Mouse (Mus musculus): Measurements from ENCODE around the gene Tmem59l. TPM values are rescaled to one million over a fixed set of nuclear protein-coding genes. Genes with fewer than 3 reads are reported as not detected.
A peak's percentile ranks its signal among the peaks of the same experiment; 100 is the strongest.

The Tmem59l gene
- polyA plus RNA-seq, 1 experiment = 0.44 TPM

DNA sequence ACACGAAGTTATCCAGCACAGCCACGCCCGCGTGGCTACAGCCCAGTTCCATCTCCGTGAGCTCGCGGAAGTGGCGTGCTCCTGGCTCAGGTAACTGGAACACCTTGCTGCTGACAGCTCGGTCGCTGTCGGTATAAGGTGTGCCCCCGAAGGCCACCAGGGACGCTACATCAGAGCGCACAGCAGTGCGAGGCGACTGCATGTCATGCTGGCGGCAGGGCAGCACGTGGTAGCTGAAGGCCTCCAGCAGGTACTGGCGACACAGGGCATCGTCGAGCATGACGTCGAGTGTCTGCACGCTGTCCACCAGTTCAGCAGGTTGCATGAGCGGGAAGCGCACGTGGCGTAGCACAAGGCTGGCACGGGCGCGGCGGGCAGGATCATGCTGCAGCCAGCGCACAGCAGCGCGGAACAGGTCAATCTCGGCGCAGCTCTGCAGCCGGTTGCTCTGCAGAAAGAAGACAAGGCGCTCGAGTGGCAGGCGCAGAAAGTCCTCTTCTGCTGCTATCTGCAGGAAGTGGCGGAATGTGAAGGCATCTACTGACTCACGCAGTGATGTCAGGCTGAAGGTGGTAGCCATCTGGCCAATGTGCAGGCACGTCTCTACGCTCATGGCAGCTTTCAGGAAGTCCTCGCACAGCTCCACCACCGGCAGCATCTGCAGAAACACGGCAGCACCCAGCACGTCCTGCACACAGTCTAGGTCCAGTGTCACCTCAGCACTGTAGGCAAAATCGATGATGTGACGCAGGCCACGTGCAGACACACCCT lies 34.8 kb downstream of the Tmem59l start:
- DNase-seq = no peak
- no peaks in the 10 kb centered on the region for H3K27me3 ChIP-seq (replicated peaks; ENCODE audit: control insufficient read depth, insufficient read depth, low read length)
- no peak overlapping the region for H3K4me3 ChIP-seq (ENCODE audit: insufficient read depth, low read depth, low read length)
- H3K4me1 ChIP-seq (ENCODE audit: control insufficient read depth, insufficient read depth, low read length) = no peaks in the 10 kb centered on the region
- 82% methylated on average over 52 of the region's 52 CpGs for WGBS
- H3K27ac ChIP-seq (ENCODE audit: insufficient read depth, low read depth, low read length) = no peak overlapping the region
- no peaks in the 10 kb centered on the region for H3K36me3 ChIP-seq (ENCODE audit: control insufficient read depth, insufficient read depth, low read length)
- TF ChIP-seq CTCF (conservative IDR thresholded peaks at IDR 0.05; ENCODE audit: insufficient read depth, insufficient read length, low read depth, low read length) (no peak), POLR2A (IDR thresholded peaks at IDR 0.05; ENCODE audit: low read depth, low read length) (no peak)

DNA sequence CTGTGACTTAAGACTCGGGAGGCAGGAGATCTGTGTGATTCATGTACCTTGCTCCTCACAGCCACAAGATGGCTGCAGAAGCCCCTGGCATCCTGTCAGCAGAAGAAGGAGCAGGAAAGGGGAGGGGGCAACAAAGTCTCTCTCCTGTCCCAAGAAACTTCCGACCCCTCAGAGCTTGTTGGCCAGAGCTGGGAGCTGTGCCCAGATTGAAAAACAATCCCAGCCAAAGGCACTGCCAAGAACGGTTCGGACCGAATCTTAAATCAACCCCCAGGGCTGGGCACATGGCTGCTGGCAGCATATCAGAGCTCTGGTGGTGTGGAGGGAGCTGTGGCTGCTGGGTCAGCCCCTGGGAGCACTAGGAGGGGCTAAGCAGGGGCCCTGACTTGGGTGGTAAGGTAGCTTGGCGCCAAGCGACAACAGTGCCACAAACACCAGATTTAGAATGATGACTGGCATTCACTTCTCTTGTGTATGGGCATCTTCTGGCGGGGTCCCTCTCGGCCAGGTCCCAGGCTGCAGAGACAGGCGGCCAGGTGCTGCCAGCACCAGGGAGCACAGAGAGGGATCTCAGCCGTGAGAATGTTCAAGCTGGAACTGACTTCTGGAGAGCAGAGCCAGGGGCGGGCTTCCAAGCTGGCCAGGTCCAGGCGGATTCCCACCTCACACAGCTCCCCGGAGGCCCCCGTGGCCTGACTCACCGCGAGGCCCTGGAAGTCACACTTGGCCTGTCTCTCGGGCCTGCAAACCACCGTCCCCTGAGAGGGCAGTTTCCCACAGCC lies 39.3 kb downstream of the Tmem59l start:
- H3K4me1 ChIP-seq (ENCODE audit: control insufficient read depth, insufficient read depth, low read length) = no peaks in the 10 kb centered on the region
- TF ChIP-seq POLR2A (IDR thresholded peaks at IDR 0.05; ENCODE audit: low read depth, low read length) = no peak
- TF ChIP-seq CTCF (conservative IDR thresholded peaks at IDR 0.05; ENCODE audit: insufficient read depth, insufficient read length, low read depth, low read length) = no peak
- H3K4me3 ChIP-seq (ENCODE audit: insufficient read depth, low read depth, low read length) = no peak overlapping the region
- DNase-seq = peak; percentile 26
- H3K27ac ChIP-seq (ENCODE audit: insufficient read depth, low read depth, low read length) = no peak overlapping the region
- H3K27me3 ChIP-seq (replicated peaks; ENCODE audit: control insufficient read depth, insufficient read depth, low read length) = no peaks in the 10 kb centered on the region
- 42% methylated on average over 19 of the region's 19 CpGs for WGBS
- no peaks in the 10 kb centered on the region for H3K36me3 ChIP-seq (ENCODE audit: control insufficient read depth, insufficient read depth, low read length)

DNA sequence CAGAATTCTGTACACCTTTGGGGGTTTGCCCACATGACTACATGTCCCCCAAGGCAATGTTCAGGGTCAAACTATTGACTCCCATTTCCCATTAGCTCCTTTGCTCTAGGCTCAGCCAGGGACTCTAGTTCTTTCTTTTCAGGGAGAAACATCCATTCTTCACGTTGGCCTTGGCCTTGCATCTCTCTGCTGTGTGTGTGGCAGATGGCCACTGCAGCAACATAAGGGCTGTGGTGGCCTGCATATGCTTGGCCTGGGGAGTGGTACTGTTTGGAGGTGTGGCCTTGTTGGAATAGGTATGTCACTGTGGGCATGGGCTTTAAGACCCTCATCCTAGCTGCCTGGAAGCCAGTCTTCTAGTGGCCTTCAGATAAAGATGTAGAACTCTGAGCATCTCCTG lies 41.2 kb downstream of the Tmem59l start:
- no peak for DNase-seq
- 56% methylated on average over 1 of the region's 1 CpGs for WGBS
- H3K27ac ChIP-seq (ENCODE audit: insufficient read depth, low read depth, low read length) = no peak overlapping the region
- H3K27me3 ChIP-seq (replicated peaks; ENCODE audit: control insufficient read depth, insufficient read depth, low read length) = no peaks in the 10 kb centered on the region
- TF ChIP-seq CTCF (conservative IDR thresholded peaks at IDR 0.05; ENCODE audit: insufficient read depth, insufficient read length, low read depth, low read length) (no peak), POLR2A (IDR thresholded peaks at IDR 0.05; ENCODE audit: low read depth, low read length) (no peak)
- H3K36me3 ChIP-seq (ENCODE audit: control insufficient read depth, insufficient read depth, low read length) = no peaks in the 10 kb centered on the region
- H3K4me3 ChIP-seq (ENCODE audit: insufficient read depth, low read depth, low read length) = no peak overlapping the region
- no peaks in the 10 kb centered on the region for H3K4me1 ChIP-seq (ENCODE audit: control insufficient read depth, insufficient read depth, low read length)

DNA sequence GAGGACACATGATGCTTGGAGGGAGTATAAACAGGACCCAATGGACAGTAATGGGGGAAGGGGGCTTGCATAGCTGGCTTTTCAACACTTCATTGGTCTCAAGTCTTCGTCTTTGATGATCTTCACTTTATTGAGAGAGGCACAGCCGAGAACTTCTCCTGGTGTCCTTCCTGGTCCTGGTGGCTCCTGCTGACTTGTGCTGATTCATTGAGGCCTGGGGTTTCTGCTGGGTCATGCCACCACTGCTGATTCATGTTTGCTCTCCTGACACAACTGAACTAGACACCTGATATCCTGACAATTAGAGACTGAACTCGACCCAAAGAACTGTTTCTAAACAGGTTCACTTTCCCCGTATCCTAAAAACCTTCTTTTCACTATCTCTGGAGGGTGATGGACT lies 43.8 kb downstream of the Tmem59l start:
- Histone ChIP-seq H3K4me3 (ENCODE audit: insufficient read depth, low read depth, low read length) (no peak overlapping the region), H3K36me3 (ENCODE audit: control insufficient read depth, insufficient read depth, low read length) (no peaks in the 10 kb centered on the region), H3K27me3 (replicated peaks; ENCODE audit: control insufficient read depth, insufficient read depth, low read length) (no peaks in the 10 kb centered on the region), H3K27ac (ENCODE audit: insufficient read depth, low read depth, low read length) (no peak overlapping the region), H3K4me1 (ENCODE audit: control insufficient read depth, insufficient read depth, low read length) (peaks cover 6% of the 10 kb centered on the region; the same call in 1 of the 2 replicates)
- 58% methylated on average over 4 of the region's 4 CpGs for whole genome bisulfite sequencing
- TF ChIP-seq CTCF (conservative IDR thresholded peaks at IDR 0.05; ENCODE audit: insufficient read depth, insufficient read length, low read depth, low read length) (no peak), POLR2A (IDR thresholded peaks at IDR 0.05; ENCODE audit: low read depth, low read length) (no peak)
- DNase-seq = no peak

DNA sequence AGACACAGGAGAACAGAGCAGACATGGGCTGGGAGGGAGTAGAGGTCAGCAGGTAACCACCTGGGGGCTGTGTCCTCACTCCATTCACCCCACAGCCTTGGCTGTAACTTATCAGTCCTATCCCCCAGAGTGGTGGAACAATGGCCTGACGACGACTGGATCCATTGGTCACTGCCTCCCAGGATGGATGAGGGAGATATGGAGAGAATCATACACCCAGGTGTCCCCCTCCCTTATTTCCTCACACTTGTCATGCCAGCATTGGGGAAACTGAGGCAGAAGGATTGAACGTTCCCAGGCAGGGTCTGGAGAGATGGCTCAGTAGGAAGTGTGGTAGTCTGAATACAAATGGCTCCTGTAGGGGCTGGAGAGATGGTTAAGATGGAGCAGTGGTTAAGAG lies 45.6 kb downstream of the Tmem59l start:
- Histone ChIP-seq H3K27ac (ENCODE audit: insufficient read depth, low read depth, low read length) (no peak overlapping the region), H3K4me3 (ENCODE audit: insufficient read depth, low read depth, low read length) (no peak overlapping the region), H3K27me3 (replicated peaks; ENCODE audit: control insufficient read depth, insufficient read depth, low read length) (no peaks in the 10 kb centered on the region), H3K4me1 (ENCODE audit: control insufficient read depth, insufficient read depth, low read length) (peaks cover 6% of the 10 kb centered on the region; the same call in 1 of the 2 replicates), H3K36me3 (ENCODE audit: control insufficient read depth, insufficient read depth, low read length) (no peaks in the 10 kb centered on the region)
- TF ChIP-seq POLR2A (IDR thresholded peaks at IDR 0.05; ENCODE audit: low read depth, low read length) (no peak), CTCF (conservative IDR thresholded peaks at IDR 0.05; ENCODE audit: insufficient read depth, insufficient read length, low read depth, low read length) (no peak)
- 75% methylated on average over 3 of the region's 3 CpGs for WGBS
- DNase-seq = no peak

DNA sequence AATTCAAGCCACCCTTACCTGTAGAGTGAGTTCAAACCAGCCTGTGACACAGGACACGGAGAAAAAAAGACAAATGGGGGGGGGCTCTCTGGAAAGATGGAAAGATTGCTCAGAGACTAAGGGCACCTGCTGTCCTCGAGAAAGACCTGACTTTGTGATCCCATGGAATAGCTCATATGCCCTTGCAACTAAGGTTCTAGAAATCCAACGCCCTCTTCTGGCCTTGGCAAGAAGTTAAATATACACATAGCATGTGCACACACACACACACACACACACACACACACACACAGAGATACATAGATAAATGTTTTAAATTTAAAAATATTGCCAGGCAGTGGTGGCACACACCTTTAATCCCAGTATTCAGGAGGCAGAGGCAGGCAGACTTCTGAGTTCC lies 46.9 kb downstream of the Tmem59l start:
- 49% methylated on average over 3 of the region's 3 CpGs for WGBS
- no peak overlapping the region for H3K4me3 ChIP-seq (ENCODE audit: insufficient read depth, low read depth, low read length)
- TF ChIP-seq CTCF (conservative IDR thresholded peaks at IDR 0.05; ENCODE audit: insufficient read depth, insufficient read length, low read depth, low read length) (no peak), POLR2A (IDR thresholded peaks at IDR 0.05; ENCODE audit: low read depth, low read length) (no peak)
- no peak for DNase-seq
- H3K4me1 ChIP-seq (ENCODE audit: control insufficient read depth, insufficient read depth, low read length) = peaks cover 6% of the 10 kb centered on the region; the same call in 1 of the 2 replicates
- H3K27me3 ChIP-seq (replicated peaks; ENCODE audit: control insufficient read depth, insufficient read depth, low read length) = no peaks in the 10 kb centered on the region
- no peak overlapping the region for H3K27ac ChIP-seq (ENCODE audit: insufficient read depth, low read depth, low read length)
- no peaks in the 10 kb centered on the region for H3K36me3 ChIP-seq (ENCODE audit: control insufficient read depth, insufficient read depth, low read length)

DNA sequence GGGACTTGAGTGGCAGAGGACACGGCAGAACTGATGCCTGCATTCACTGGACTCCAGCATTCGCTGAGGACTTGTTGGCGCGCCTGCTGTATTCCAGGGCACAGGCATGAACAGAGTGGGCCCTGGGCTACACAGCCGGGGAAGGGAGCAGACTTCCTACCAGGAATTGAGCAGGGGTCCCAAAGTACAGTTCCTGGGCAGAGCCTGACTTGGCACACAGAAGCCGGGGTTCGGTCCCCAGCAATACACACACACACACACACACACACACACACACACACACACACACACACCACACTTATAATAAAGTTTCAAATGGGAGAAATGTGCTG lies 47.3 kb downstream of the Tmem59l start:
- no peak for DNase-seq
- Histone ChIP-seq H3K27me3 (replicated peaks; ENCODE audit: control insufficient read depth, insufficient read depth, low read length) (no peaks in the 10 kb centered on the region), H3K4me3 (ENCODE audit: insufficient read depth, low read depth, low read length) (peak overlapping the region; percentile 43), H3K4me1 (ENCODE audit: control insufficient read depth, insufficient read depth, low read length) (peaks cover 6% of the 10 kb centered on the region; the same call in 1 of the 2 replicates), H3K27ac (ENCODE audit: insufficient read depth, low read depth, low read length) (no peak overlapping the region), H3K36me3 (ENCODE audit: control insufficient read depth, insufficient read depth, low read length) (no peaks in the 10 kb centered on the region)
- TF ChIP-seq CTCF (conservative IDR thresholded peaks at IDR 0.05; ENCODE audit: insufficient read depth, insufficient read length, low read depth, low read length) (no peak), POLR2A (IDR thresholded peaks at IDR 0.05; ENCODE audit: low read depth, low read length) (no peak)
- 2% methylated on average over 7 of the region's 7 CpGs for WGBS

Measured in kidney, adult 2 months (tissue).